Mouse (Mus musculus) midbrain, embryonic 14.5 days (tissue): ENCODE measurements around the gene Rnf220. TPM values are rescaled to one million over a fixed set of nuclear protein-coding genes. Genes with fewer than 3 reads are reported as not detected.
A peak's percentile ranks its signal among the peaks of the same experiment; 100 is the strongest.

Experiments
- ATAC-seq: fragments of 200-750 bp; cut with Nextera tagmentation; 2 replicates; pipeline ENCODE4 v1.8.0; 2017; ENCODE audit warnings: moderate number of reproducible peaks, moderate library complexity; ENCODE audit not compliant: low FRiP score, low TSS enrichment
- DNase-seq: peaks from one replicate; pipeline ENCODE4 v3.0.0-alpha.2; 2015
- H3K27ac ChIP-seq: fragments of 300-500 bp; sonication (generic); replicated peaks from 2 replicates; pipeline ENCODE4 v1.5.1; 2014; ENCODE audit warnings: mild to moderate bottlenecking, low read depth, low read length, moderate library complexity
- H3K27me3 ChIP-seq: fragments of 300-500 bp; sonication (generic); 2 replicates; pipeline ENCODE4 v1.6.1; 2014; ENCODE audit warnings: low read length, control low read depth, mixed read lengths; ENCODE audit not compliant: control insufficient read depth, insufficient read depth
- H3K36me3 ChIP-seq: fragments of 300-500 bp; sonication (generic); 2 replicates; pipeline ENCODE4 v1.6.1; 2014; ENCODE audit warnings: low read length, control low read depth; ENCODE audit not compliant: control insufficient read depth, insufficient read depth
- H3K4me1 ChIP-seq: fragments of 300-500 bp; sonication (generic); 2 replicates; pipeline ENCODE4 v1.6.1; 2014; ENCODE audit warnings: mild to moderate bottlenecking, antibody characterized with exemption, low read length, control low read depth; ENCODE audit not compliant: control insufficient read depth, insufficient read depth
- H3K4me2 ChIP-seq: fragments of 300-500 bp; sonication (generic); 2 replicates; pipeline ENCODE4 v1.6.1; 2014; ENCODE audit warnings: mild to moderate bottlenecking, low read length, moderate library complexity
- H3K4me3 ChIP-seq: fragments of 300-500 bp; sonication (generic); replicated peaks from 2 replicates; pipeline ENCODE4 v1.5.1; 2014; ENCODE audit warnings: low read depth, low read length
- H3K9ac ChIP-seq: fragments of 300-500 bp; sonication (generic); replicated peaks from 2 replicates; pipeline ENCODE4 v1.6.1; 2014; ENCODE audit warnings: mild to moderate bottlenecking, low read length, moderate library complexity
- H3K9me3 ChIP-seq: fragments of 300-500 bp; sonication (generic); 2 replicates; pipeline ENCODE4 v1.6.1; 2016; ENCODE audit warnings: low read length, control low read depth, mixed read lengths; ENCODE audit not compliant: control insufficient read depth
- WGBS: fragments of 180-500 bp; shearing (Covaris S2); extraction: QIAGEN DNeasy Blood & Tissue Kit; methylation state at CpG from one replicate; pipeline ENCODE4 v1.1.7; 2014; 5-methylcytosine and 5-hydroxymethylcytosine counted together
- polyA plus RNA-seq: library from polyadenylated mRNA; unstranded; fragments of >200 nt; fragmentation: Nextera tagmentation; extraction: Ambion mirVana; gene quantifications from 2 replicates; pipeline ENCODE4 v1.2.1, GENCODE M21; 2014

The Rnf220 gene
- polyA plus RNA-seq, 1 experiment from 2014 or later, result 103 TPM

DNA sequence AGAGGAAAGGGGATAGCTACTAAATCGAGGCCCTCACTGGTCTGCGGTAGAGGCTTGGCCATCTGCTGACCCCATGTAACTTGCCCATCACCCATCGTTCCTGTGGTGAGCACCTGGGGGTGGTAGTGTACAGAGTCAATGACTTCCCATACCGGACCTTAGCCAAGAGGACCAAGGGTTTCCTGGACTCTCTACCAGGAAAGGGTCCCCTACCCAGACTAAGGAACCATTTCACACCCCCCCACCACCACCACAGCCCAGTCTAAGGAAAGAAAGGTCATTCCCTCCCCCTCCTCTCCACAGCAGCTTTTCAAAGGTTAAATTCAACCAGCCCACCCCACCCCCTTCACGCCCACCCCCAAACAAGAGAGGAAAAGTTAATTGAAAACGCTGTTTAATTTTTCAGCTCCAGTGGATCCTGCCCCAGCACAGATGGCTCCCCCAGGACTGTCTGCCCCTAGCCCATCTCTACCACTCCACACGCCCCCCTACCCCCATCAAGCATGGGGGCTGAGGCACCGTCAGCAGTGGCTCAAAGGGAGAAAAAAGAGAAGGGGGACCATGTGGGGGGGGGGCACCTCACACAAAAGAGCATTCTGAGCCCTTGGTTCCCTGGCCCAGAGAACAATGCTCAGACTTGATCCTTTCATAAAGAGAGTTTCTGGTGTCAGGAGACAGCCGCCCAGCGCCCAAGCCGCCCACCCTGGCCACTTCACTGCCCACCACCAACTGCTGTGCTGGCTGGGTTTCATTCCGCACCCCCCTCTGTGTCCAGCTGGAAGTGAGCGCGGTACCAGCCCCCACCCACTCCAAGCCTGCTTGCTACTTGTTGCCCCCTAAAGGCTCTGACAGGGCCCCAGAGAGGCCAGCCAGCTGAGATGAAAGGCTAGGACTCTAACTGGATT lies 87.5 kb downstream of the Rnf220 start:
- WGBS, result 13% methylated on average over 14 of the region's 14 CpGs
- Histone ChIP-seq H3K4me2 (no peak overlapping the region), H3K4me1 (peaks cover 31% of the 10 kb centered on the region)

DNA sequence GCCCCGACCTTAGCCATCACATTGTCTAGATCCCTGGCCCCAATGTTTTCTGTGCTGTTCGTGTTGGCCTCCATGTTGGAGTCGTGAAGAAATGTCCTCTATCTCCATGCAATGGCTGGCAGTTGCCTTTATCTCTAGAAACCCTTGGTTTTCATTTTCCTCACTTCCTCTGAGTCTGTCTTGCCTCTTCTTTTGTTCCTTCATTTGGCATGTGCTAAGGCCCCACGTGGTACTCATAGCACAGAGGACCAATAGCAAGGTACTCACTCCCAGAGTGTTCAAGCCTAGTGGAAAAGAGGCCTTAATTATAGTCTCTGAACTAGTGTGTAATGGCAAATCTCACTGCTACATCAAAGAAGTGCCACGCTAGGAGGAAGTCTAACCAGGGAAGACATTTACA lies 88.9 kb downstream of the Rnf220 start:
- H3K4me1 ChIP-seq, result peaks cover 31% of the 10 kb centered on the region

More for the DNA sequence above, 87.5 kb downstream of the Rnf220 start:
- H3K9me3 ChIP-seq, result no peaks in the 10 kb centered on the region
- ATAC-seq, result peak; percentile 70; the same call in 1 of the 2 replicates
- H3K4me3 ChIP-seq, result no peak overlapping the region
- DNase-seq, result peak; percentile 50
- peaks cover 77% of the 10 kb centered on the region for H3K27me3 ChIP-seq
- H3K36me3 ChIP-seq, result no peaks in the 10 kb centered on the region
- no peak overlapping the region for H3K27ac ChIP-seq
- H3K9ac ChIP-seq, result no peak overlapping the region

DNA sequence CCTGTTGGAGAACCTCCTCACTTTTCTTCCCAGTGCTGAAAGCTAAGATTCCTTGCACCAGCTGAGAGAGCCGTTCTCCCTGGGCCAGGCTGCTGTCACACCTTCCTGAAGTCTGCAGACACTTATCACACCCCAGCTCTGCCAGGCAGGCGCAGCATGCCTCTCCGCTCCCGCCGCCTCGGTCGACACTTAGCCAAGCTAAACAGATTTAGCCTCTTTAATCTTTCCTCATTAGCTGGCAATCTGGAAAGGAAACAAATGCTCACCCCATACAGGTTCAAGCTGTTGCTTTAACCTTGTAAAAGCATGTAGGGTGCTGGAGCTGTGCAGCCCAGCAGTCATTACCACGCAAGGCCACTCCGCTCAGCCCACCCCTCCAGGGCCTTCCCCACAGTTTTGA lies 90.9 kb downstream of the Rnf220 start:
- no peak for DNase-seq
- no peak overlapping the region for H3K4me3 ChIP-seq
- H3K4me1 ChIP-seq, result peaks cover 19% of the 10 kb centered on the region
- no peaks in the 10 kb centered on the region for H3K9me3 ChIP-seq
- H3K4me2 ChIP-seq, result no peak overlapping the region
- WGBS, result 51% methylated on average over 9 of the region's 9 CpGs
- H3K27ac ChIP-seq, result no peak overlapping the region
- ATAC-seq, result no peak
- H3K9ac ChIP-seq, result no peak overlapping the region
- peaks cover 81% of the 10 kb centered on the region for H3K27me3 ChIP-seq
- no peaks in the 10 kb centered on the region for H3K36me3 ChIP-seq

More for the DNA sequence above, 88.9 kb downstream of the Rnf220 start:
- H3K9me3 ChIP-seq, result no peaks in the 10 kb centered on the region
- H3K4me3 ChIP-seq, result no peak overlapping the region
- no peak overlapping the region for H3K4me2 ChIP-seq
- no peak overlapping the region for H3K27ac ChIP-seq
- ATAC-seq, result no peak
- H3K9ac ChIP-seq, result no peak overlapping the region
- DNase-seq, result no peak
- WGBS, result 74% methylated on average over 5 of the region's 5 CpGs
- peaks cover 80% of the 10 kb centered on the region for H3K27me3 ChIP-seq
- H3K36me3 ChIP-seq, result no peaks in the 10 kb centered on the region

DNA sequence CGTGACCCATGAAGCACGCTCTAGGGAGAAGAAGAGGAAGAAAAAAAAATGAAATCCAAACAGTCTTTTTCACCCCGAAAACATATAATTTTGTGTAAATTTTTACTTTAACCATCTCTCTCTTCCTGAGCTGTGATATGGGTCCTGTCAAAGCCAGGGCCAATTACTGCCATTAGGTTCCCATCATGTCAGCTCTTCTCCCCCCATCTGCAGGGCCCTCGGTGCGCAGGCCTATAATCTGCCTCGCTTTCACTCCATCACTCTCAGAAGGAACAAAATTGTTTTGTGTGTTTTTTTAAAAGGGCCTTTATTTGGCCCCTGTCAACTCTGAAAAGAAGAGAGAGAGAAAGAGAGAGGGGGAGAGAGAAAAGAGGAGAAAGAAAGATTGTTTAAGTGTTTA lies 91.6 kb downstream of the Rnf220 start:
- Histone ChIP-seq H3K9me3 (no peaks in the 10 kb centered on the region), H3K9ac (no peak overlapping the region), H3K4me3 (no peak overlapping the region), H3K27me3 (peaks cover 83% of the 10 kb centered on the region), H3K27ac (no peak overlapping the region), H3K36me3 (no peaks in the 10 kb centered on the region), H3K4me1 (peaks cover 13% of the 10 kb centered on the region), H3K4me2 (no peak overlapping the region)
- WGBS, result 71% methylated on average over 6 of the region's 6 CpGs
- DNase-seq (no peak), ATAC-seq (no peak)

DNA sequence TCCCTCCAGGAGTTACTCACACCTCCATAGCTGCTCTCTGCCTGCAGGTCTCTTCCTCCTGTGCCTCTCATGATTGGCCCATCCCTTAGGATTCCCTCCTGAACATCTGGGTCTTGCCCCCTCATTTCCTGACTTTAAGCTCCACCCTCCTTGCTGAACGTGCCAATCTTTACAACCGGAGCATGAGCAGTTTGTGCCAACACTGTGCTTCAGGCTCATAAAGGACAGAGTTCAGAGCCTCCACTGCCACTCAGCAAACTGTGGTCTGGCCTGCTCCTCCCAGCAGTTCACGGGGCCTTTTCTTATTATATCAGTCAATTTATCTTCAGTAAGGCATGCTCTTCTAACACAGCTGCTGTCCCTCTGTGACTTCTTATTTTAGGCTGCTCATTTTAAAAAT lies 93.4 kb downstream of the Rnf220 start:
- Histone ChIP-seq H3K4me1 (peaks cover 7% of the 10 kb centered on the region), H3K36me3 (no peaks in the 10 kb centered on the region), H3K4me3 (no peak overlapping the region), H3K9me3 (no peaks in the 10 kb centered on the region), H3K27me3 (peaks cover 79% of the 10 kb centered on the region), H3K4me2 (no peak overlapping the region), H3K27ac (no peak overlapping the region), H3K9ac (no peak overlapping the region)
- WGBS, result 71% methylated on average over 3 of the region's 3 CpGs
- no peak for ATAC-seq
- DNase-seq, result no peak

DNA sequence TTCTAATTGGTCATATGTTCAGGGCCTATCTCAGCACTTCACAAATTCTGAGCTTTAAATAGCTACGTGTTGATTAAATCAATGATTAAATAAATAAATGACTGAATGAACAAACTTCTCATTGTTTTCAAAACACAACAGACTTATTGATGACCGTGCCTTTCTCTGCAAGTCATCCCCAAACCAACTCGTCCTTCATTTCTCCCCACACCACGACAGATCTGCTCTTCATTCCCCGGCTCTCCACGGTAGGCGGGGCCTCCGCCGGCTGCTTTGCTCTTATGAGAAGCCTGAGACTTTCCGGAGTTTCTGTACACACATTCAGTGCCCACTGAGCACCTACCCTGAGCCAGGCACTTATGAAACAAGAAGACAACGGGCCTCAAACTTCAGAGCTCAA lies 99.7 kb downstream of the Rnf220 start:
- no peak for ATAC-seq
- Histone ChIP-seq H3K9ac (no peak overlapping the region), H3K27ac (no peak overlapping the region), H3K36me3 (no peaks in the 10 kb centered on the region), H3K4me2 (no peak overlapping the region), H3K9me3 (no peaks in the 10 kb centered on the region), H3K27me3 (peaks cover 68% of the 10 kb centered on the region), H3K4me3 (no peak overlapping the region), H3K4me1 (peaks cover 20% of the 10 kb centered on the region)
- no peak for DNase-seq
- WGBS, result 67% methylated on average over 11 of the region's 11 CpGs

DNA sequence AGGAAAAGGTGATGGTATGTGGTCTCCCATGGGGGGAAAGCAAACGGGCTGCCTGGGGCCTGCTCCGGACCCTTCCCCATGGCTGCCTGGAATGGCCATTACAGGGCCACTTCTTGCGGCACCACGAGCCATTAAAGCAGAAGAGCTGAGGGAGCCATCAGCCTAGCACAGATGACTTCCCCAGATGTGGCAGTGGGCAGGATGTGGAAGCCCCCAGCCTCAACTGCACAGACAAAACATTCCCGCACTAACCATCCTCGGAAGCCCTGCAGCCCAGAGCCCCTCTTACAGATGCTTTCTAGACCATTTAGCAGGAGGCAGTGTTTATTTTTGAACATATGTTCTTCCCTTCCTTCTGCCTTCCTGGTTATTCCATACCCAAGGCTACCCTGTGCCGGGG lies 103.8 kb downstream of the Rnf220 start:
- Histone ChIP-seq H3K4me1 (peaks cover 23% of the 10 kb centered on the region), H3K27me3 (peaks cover 65% of the 10 kb centered on the region), H3K36me3 (no peaks in the 10 kb centered on the region), H3K9ac (no peak overlapping the region), H3K9me3 (no peaks in the 10 kb centered on the region), H3K4me3 (no peak overlapping the region), H3K4me2 (no peak overlapping the region), H3K27ac (no peak overlapping the region)
- ATAC-seq (no peak), DNase-seq (no peak)
- 70% methylated on average over 7 of the region's 7 CpGs for WGBS

DNA sequence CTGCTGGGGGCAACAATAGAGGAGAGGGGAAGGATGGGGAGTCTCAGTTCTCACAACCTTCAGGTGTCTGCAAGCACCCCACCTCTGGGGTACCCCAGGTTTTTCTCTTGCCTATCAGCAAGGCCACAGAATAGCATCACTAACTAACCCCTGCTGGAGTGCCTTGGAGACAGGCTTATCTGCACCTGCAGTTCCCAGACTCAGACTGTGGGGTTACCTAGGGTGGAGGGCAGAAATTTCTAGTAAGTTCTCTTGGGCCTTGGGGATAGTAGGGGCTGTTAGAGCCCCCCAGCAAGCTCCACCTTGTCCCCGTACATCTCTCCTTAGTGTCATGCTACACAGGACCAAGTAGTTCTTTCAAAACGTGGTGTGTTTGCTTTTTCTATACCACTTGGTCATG lies 104.5 kb downstream of the Rnf220 start:
- no peak for ATAC-seq
- H3K4me2 ChIP-seq, result no peak overlapping the region

DNA sequence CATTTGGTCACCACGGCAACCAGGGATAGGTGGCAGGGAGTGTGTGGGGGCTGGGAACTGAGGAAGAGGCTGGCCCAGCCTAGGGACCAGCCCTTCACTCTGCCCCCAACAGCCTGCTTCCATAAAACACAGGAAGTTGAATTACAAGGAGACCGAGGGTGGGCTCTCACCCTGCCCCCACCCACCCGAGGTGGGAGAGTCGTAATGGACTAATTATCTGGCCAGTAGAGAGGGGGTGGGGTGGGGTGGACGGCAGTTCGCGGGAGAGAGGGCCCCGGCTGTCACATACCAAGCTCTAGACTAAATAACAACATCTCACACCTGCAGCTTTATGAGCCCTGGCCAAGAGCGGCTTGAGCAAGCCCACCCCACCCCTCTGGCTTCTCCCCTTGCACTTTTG lies 104.9 kb downstream of the Rnf220 start:
- 0 out of 2 replicates have a peak, but pooled peaks have one; percentile 31 for ATAC-seq

More for the DNA sequence above, 104.5 kb downstream of the Rnf220 start:
- 32% methylated on average over 2 of the region's 2 CpGs for WGBS
- DNase-seq, result no peak
- H3K27ac ChIP-seq, result no peak overlapping the region
- no peaks in the 10 kb centered on the region for H3K9me3 ChIP-seq
- H3K9ac ChIP-seq, result no peak overlapping the region
- no peak overlapping the region for H3K4me3 ChIP-seq
- no peaks in the 10 kb centered on the region for H3K36me3 ChIP-seq
- peaks cover 21% of the 10 kb centered on the region for H3K4me1 ChIP-seq
- peaks cover 65% of the 10 kb centered on the region for H3K27me3 ChIP-seq

More for the DNA sequence above, 104.9 kb downstream of the Rnf220 start:
- H3K4me2 ChIP-seq, result peak overlapping the region; percentile 24
- no peak overlapping the region for H3K9ac ChIP-seq
- 0 out of 2 replicates have a peak overlapping the region, but pooled peaks have one; percentile 8 for H3K27ac ChIP-seq
- H3K36me3 ChIP-seq, result no peaks in the 10 kb centered on the region
- DNase-seq, result peak; percentile 37
- no peaks in the 10 kb centered on the region for H3K9me3 ChIP-seq
- no peak overlapping the region for H3K4me3 ChIP-seq
- H3K27me3 ChIP-seq, result peaks cover 68% of the 10 kb centered on the region
- peaks cover 21% of the 10 kb centered on the region for H3K4me1 ChIP-seq
- 5% methylated on average over 9 of the region's 9 CpGs for WGBS
